Mouse (Mus musculus): ENCODE results near the gene Hoxc13.

Hoxc13 gene

DNA sequence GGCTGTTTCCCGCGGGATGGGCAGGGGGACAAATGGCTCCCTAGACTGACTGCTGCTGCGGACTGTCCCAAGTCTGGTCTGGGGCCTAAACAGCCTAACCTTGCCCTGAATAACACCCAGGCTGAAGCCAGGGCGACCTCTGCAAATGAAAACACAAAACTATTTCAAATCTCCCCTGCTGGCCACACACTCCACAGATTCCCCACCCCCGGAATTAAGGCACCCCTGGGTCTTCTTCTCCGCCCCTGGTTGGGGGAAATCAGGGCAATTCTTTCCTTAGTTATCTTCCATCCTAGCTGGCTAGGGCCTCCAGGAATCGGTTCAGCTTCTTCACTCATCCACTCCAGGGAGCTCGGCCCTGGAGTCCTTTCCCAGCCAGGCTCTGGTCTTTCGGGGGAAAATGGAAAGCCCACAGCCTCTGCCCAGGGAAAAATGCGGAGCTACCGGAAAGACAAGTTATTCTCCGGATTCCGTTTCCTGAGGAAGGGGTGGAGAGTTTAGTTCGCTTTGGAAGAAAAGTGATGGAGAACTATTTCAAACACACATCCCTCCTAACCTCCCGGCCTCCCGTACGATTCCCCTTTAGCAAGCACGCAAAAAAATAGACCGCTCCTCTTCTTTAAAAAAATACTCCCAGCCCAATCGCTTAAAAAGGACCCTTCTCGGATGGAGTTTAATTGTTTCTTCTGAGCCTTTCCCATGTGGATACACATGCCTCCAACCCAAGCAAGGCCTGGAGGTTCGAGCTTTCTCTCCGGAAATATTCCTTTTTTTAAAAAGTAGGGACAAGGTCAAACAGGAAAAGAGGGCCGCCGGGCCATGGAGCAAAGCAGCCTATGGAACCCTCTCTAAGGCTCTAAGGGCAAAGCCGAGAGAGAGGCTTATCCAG lies 44.3 kb downstream of the Hoxc13 start:
- peak; percentile 64 for DNase-seq

- DNase-seq, result peak; percentile 93
Observed at GRCm38 (mm10) chr15:102965892-102966775, 45.2 kb downstream of the Hoxc13 start.

DNA sequence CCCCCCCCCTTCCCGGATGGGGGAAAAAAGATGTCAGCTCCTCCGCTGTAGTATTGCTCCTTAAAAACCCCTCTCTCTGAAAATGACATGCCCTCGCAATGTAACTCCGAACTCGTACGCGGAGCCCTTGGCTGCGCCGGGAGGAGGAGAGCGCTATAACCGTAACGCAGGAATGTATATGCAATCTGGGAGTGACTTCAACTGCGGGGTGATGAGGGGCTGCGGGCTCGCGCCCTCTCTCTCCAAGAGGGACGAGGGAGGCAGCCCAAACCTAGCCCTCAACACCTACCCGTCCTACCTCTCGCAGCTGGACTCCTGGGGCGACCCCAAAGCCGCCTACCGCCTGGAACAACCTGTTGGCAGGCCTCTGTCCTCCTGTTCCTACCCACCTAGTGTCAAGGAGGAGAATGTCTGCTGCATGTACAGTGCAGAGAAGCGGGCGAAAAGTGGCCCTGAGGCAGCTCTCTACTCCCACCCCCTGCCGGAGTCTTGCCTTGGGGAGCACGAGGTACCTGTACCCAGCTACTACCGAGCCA lies 45.9 kb downstream of the Hoxc13 start, which contains the start of gene Hoxc10:
Hoxc10 (plus strand) TSS at position 21 of the 536 bp plus-strand sequence.
- no peak for DNase-seq

- DNase-seq, result no peak
Observed at GRCm38 (mm10) chr15:102967312-102967510, 46.3 kb downstream of the Hoxc13 start, which contains the start of gene Hoxc5. Gene Hoxc5, plus strand, starts transcription at chr15:102967443.

- peak; percentile 62 for DNase-seq
Observed at GRCm38 (mm10) chr15:102967511-102968397, 46.9 kb downstream of the Hoxc13 start.

- no peak for DNase-seq
Observed at GRCm38 (mm10) chr15:102969296-102969695, 48.4 kb downstream of the Hoxc13 start.

DNA sequence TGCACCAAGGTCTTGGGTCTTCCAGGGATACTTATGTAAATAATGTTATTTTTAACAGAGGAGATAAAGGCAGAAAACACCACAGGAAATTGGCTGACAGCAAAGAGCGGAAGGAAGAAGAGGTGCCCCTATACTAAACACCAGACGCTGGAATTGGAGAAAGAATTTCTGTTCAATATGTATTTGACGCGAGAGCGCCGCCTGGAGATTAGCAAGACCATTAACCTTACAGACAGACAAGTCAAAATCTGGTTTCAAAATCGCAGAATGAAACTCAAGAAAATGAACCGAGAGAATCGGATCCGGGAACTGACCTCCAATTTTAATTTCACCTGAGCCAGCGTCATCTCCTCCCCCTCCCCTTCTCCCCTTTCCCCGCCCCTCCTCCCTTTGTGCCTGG lies 49.8 kb downstream of the Hoxc13 start:
- peak; percentile 62 for DNase-seq

- peak; percentile 49 for DNase-seq
Observed at GRCm38 (mm10) chr15:102972254-102972653, 51.4 kb downstream of the Hoxc13 start.

DNA sequence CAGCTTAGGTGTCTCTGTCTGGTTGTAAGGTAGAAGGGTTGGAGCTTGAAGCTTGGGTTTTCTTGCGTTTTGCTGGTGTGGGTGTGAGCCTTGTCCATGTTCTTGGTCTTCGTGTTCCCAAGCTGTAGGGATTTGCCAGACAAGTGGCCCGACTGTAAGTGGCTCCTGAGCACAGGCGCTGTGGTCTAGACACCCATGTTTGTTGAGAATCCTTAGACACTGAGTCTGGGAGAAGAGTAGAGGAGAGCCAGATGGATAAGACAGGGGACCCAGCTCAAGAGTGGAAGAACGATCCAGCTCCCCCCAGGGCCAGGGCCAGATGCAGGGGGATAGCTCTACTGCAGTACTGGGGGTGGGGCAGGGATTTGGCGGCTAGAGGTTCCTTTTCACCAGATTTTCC lies 51.9 kb downstream of the Hoxc13 start:
- no peak for DNase-seq

DNA sequence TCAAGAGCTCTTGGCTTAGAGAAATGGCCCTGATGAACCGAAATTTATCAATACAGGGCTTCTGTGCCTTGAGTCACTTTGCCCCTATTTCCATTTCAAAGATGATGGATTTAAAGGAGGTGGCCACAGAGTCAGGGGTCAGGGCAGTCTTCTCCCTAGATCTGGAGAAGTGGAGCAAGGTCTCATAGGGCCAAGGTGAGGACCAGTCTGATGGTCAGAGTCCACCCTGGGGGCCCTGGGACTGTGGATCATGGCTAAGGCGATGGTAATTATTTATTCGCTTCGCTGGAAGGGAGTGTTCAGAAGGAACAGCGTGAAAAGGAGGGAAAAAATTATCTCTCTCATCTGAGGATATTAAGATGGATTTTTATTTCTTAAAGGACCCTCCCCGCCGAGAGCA lies 54.1 kb downstream of the Hoxc13 start:
- peak; percentile 37 for DNase-seq

GRCm38 (mm10) chr15:102975688-102976111 lies 54.8 kb downstream of the Hoxc13 start:
- peak; percentile 73 for DNase-seq

- DNase-seq, result peak; percentile 61
Observed at GRCm38 (mm10) chr15:102976171-102976570, 55.3 kb downstream of the Hoxc13 start, which contains the start of gene Hoxc9. Gene Hoxc9, plus strand, starts transcription at chr15:102976439.

DNA sequence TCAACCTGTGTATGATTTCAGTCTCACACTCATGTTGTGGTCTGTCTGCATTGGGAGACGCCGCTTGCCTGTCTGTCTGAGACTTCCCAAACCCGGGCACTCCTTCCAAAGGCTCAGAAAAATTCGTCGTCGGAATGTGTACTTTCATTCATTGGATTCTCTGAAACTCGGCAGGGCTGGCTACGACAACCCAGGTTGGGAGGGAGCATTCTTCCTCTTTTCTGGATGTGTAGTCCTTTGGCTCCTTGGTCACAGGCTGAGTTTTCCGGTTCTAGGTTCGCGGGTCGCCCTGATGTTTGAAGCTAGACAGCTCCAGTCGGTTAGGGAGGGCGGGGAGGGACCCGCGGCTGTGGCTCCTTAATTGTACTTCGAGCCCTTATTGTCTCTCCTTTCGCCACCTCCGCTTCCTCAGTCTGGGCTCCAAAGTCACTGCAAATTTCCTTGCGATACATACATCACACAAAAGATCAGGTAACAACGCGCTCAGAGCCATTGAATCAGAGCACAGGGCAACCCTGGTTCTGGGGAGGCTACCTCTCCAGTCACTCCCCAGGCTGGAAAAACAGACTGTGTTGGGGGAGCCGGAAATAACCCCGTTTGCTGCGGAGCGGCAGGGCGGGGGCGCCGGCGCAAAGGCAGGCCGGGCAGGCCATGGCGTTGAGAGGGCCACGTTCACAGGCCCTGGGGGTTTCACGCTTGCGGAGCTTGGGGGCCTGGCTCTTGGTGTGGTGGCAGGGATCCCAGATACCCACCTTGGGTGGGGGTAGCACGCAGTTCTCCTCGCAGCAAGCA lies 55.9 kb downstream of the Hoxc13 start:
- peak; percentile 70 for DNase-seq

DNA sequence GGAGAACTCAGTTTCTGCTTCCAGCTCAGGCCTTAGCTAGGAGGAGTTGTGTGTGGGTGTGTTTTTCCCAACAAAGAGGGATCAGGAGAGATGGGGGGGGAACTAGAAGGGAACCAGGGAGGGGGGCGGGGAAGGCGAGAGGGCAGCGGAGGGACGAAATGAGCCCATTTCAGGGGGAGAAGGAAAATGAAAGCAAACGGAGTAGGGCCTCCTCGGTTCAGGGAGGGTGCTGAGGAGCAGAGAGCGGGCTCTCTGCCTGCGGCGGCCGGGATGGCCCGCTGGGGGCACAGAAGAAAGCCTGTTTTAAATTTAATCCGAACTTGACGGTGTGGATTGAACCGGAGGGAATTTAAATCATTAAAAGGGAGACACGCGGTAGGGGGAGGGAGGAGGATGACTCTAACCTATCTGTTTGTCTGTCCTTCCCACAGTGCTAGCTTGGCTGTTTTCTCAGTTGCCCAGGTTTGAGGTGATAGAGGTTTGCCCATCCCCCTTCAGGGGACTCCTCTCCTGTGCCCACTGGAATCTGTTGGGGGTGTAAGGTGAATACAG lies 56.6 kb downstream of the Hoxc13 start:
- peak; percentile 47 for DNase-seq

Measured in kidney, adult 18-20 months (tissue).